Mouse (Mus musculus) layer of hippocampus, postnatal 36 days (tissue): ENCODE results near the gene Fbxl16. TPM values are rescaled to one million over a fixed set of nuclear protein-coding genes. Genes with fewer than 3 reads are reported as not detected.
"Not testable (repeated sequence)": the region's sequence is repeated elsewhere in the genome, so short reads cannot be mapped to it uniquely, and the experiment has no call there.

Experiments used
- DNase-seq, 2 experiments: peaks; one replicate each; pipeline ENCODE4 v3.0.0; 2022
- total RNA-seq, 2 experiments: library from RNA; stranded (reverse); gene quantifications; 2 replicates each; pipeline ENCODE4 v1.2.3; 2021

The Fbxl16 gene
- total RNA-seq, 2 experiments from 2014 or later, result 643 to 644 TPM

DNA sequence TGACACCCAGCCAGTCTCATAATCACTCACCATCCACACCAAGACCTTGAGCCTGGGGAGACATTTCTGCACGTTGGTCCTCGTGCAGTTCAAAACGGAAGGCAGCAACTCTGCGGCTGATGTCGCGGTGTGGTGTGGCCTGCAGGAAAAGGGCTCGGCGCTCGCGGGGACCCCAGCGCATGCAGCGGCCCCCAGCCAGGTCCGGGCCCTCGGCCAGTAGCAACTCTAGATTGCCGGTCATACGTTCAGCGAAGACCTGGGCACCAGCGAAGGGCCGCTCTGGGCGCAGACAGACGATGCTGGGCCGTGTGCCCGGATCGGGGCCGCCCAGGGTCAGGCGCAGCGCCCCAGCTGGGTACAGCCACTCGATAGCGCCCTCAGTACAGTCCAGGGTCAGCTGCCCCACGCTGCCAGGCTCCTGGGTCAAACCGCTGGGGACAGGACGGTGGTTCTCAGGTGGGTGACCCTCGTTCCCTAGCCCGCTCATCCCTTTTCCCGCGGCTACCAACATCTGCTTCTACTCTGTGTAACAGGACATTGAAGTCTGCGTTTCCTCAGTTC, 12.6 kb upstream of the Fbxl16 start:
- no peak for DNase-seq

DNA sequence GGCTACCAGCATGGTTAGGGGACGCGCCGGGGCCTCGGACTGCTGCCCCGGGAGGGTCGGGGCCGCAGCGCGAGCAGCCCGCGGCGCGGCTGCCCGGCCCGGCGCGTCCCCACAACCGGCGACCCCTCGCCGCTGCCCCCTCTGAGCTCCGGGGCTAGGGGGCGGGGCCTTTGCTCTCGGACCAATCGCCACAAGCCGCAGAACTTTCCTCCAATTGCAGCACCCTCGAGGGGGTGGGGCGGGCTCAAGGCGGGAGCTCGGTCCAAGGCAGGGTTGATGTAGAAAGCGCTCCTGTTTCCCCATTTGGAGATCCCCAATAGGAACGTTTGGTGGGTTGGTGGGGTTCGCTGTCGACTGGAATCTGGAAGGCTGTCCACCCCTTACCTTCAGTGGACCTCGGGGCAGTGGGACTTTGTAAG, 11.9 kb upstream of the Fbxl16 start, which contains the start of gene Metrn:
Gene Metrn, minus strand, starts transcription at position 186 of the 419 bp plus-strand sequence.
- DNase-seq, result peak; percentile 65 to 73

DNA sequence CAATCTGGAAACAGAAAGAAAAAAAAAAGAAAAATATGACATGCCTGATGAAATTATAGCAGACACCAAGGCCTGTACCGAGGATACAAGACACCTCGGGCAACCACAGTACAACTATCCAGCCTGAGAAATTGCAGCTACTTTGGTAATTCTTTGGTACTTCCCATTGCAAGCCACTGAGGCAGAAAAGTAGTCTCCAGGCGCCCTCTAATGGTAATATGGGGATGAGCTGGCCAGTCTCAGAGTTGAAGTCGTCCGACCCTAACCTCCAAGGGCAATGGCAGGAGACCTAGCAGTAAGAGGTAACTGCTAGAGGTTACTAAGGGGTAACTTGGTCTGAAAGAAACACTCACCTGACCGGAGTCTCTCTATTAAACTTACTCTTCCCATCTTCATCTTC, 7.9 kb upstream of the Fbxl16 start:
- peak in 1 of 2 experiments; percentile 66 for DNase-seq

DNA sequence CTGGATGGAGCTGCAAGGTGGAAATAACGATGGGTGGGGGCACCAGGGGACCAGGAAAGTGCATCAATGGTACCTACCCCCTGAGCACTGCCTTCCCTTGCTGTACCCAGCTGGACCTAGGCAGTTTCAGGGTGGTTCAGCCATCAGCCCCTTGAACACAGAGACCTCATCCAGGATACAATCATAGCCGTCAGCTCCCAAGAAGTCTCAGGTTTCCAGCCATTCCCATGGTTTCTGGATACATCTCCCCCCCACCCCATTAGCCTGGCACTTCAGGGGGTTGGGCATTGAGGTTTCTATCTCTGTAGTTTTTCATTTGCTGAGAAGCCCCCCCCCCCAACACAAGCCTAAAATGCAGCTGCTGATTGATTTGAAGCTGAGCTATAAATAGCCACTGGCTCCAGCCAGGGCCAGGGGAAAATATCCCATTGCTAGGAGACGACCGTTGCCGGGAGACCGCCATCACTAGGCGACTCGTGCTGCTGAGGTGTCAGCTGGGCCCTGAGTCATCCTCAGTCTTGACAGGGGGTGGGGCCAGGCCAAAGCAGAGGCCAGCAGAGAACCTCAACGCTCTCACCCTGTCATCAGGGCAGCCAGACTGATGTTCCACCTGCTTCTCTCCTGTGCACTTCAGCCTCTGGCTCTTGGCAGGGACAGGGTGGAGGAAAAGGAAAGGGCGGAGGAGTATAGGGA, 5.9 kb upstream of the Fbxl16 start:
- peak; percentile 83 to 87 for DNase-seq

DNA sequence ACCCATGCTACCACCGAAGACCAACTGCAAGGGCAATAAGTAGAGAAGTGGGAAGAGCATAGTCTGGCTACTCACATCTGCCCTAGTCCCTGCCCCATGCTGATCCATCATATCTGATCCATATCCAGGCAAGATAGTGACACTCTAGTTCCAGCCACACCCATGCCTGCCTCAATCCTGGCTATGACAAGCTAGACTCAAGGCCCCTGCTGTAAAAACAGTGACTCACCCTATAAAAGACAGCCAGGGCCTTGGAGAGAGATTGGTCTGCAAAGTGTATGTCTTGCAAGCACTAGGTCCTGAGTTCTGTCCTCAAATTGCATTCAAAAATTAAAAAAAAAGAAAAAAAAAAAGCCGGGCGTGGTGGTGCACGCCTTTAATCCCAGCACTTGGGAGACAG, 2.4 kb upstream of the Fbxl16 start:
- no peak for DNase-seq

DNA sequence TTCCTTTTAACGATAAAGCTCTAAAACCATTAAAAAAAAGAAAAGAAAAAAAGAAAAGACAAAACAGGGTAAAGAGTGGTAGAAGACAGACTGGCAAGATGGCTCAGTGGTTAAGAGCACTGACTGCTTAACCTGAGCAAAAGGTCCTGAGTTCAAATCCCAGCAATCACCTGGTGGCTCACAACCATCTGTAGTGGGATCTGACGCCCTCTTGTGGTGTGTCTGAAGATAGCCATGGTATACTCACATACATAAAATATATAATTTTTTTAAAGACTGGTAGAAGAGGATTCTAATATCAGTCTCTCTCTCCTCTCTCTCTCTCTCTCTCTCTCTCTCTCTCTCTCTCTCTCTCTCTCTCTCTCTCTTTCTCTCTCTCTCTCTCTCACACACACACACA, 1.4 kb upstream of the Fbxl16 start:
- DNase-seq, result not testable (repeated sequence)

DNA sequence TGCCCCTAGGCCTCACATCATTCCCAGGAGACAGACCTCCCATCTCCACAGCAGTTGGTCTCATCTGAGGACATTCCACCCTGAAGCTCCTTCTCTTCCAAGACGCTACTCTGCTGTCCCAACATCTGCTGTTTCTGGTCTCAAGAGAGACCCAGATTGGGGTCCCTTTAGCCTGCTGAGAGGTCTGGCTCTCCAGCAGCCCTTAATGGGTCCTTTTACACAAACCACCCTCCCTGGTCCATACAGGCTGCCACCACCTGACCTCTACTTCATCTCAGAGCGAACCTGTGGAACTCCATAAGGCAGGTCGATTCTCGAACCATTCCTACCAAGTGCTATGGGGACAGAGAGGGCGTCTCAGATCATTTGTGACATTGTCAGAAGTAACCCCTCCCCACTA, 857 bp upstream of the Fbxl16 start:
- DNase-seq, result no peak

DNA sequence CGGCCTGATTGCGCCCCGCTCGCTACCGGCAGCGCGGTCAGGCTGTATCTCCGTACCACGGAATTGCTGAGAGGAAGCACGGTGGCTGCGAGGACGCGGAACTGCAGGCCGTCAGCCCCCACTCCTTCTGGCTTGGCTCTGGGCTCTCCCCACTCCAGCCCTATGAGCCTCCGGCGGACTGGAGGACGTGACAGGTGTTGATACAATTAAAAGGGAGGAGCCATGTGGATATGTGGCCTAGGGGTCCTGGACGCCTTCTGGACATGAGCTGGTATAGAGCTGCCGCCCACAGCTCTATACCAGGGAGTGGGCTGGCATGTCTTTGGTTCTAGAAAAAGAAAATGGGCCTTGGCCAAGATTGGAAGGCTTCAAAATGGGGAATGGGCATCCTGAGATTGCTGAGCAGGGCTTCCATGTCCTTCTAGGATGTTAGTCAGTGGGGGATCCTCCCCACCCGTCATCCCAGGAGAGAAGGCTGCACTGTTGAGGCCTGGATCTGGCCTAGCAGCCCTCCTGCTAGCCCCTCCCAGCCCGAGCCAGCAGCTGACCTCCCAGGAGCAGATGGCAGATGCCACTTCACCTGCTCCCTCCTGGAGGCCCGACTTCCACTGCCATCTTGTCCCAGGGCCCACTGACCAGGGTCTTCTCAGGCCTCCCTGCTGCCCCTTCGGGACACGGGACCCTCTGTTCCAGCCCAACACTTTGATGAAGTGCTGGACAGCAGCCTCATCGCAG, 888 bp downstream of the Fbxl16 start:
- peak in 1 of 2 experiments; percentile 62 for DNase-seq

DNA sequence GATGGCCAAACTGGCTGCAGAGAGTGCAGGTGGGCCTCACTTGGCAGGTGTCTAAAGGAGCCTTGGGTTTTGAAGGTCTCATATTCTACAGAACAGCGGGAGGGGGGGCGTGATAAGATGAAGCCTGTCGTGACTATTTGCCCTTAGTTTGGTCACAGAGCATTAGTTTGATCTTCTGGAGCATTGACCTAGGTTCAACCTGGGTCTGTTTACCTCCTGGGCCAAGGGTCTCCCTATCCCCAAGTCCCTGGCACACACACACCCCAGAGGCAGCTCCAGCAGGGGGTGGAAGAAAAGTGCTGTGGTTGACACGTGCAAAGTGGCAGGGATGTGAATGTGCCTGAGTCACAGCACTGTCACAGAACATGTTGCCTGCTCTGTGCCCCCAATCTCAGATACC, 2.0 kb downstream of the Fbxl16 start:
- DNase-seq, result no peak

DNA sequence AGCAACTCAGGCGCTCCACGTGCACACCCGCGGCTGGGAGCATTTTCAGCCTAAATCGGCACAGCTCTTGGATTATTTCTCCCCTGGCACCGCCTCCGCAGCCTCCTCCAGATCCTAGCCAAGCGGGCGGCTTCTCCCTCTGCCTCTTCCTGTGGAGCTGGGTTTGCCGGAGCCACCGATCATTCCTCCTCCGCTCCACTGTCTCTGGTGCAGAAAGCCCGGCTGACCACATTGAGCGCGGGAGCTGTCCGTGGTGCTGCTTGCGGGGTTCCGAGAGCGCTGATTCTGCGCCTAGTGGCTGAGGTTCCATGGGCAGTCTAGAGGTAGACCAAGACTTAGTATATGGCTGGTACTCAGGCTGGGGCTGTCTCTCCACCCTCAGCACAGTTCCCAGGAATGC, 4.6 kb downstream of the Fbxl16 start:
- DNase-seq, result peak; percentile 80 to 85

DNA sequence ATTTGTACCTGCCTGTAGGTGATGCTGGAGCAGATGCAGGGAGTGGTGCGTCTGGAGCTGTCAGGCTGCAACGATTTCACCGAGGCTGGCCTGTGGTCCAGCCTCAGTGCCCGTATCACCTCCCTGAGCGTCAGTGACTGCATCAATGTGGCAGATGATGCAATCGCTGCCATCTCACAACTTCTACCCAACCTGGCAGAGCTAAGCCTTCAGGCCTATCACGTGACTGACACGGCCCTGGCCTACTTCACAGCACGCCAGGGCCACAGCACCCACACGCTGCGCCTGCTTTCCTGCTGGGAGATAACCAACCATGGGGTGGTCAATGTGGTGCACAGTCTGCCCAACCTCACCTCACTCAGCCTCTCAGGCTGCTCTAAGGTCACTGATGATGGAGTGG, 8.8 kb downstream of the Fbxl16 start:
- DNase-seq, result no peak

DNA sequence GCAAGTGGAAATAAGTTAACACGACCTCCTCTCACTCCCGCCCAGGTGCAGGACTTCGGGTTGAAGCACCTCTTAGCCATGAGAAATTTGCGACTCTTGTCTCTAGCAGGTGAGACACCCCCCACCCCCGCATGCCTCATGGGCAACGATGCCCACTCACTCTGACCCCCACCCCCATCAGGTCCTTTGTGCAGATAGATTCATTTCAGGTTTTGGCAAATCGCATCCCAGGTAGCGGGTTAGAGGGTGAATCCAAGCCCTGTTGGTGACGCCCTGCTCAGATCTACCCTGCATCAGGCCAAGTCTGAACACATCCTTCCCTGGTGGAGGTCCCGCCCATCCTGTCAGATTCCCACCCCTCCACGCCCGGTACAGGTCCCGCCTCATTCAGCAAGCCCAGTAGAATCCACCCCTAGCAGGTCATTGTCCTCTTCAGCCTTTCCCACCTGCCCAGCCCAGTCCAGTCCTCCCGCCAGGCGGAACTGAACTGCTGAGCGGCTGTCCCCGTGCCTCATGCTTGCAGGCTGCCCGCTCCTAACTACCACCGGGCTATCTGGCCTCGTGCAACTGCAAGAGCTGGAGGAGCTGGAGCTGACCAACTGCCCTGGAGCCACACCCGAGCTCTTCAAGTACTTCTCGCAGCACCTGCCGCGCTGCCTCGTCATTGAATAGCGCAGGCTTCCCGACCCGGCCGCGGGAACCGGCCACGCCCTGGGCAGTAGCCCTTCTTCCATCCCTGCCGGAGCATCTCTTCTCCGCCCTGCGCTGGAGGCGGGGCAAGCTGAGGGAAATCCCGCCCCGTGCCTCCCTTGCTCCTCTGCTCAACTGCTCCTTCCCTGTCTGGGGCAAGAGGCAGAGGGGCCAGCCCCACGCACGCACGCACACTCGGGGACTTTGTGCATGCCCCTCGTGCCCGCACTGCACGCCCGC, 10.2 kb downstream of the Fbxl16 start:
- DNase-seq, result no peak

DNA sequence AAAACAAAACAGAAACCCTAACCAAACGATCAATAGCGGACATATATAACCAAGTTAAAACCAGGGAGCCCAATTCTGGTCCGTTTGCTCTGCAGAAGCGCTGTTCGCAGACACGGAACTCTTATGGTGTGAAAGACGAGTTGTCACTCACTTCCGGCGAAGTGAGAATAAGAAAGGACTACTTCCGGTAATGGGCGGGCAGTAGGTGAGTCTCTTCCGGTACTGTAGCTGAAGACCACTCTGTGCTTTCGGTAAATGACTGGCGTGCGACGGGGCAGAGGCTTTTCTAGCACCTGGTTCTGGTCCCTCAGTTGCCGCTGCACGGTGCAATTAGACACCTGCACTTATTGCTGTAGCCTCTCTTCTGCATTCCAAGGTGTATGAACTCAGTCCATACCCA, 14.6 kb downstream of the Fbxl16 start, which contains the start of gene Wdr24:
Gene Wdr24, plus strand, starts transcription at position 176 of the 400 bp plus-strand sequence.
- peak; percentile 74 to 83 for DNase-seq

DNA sequence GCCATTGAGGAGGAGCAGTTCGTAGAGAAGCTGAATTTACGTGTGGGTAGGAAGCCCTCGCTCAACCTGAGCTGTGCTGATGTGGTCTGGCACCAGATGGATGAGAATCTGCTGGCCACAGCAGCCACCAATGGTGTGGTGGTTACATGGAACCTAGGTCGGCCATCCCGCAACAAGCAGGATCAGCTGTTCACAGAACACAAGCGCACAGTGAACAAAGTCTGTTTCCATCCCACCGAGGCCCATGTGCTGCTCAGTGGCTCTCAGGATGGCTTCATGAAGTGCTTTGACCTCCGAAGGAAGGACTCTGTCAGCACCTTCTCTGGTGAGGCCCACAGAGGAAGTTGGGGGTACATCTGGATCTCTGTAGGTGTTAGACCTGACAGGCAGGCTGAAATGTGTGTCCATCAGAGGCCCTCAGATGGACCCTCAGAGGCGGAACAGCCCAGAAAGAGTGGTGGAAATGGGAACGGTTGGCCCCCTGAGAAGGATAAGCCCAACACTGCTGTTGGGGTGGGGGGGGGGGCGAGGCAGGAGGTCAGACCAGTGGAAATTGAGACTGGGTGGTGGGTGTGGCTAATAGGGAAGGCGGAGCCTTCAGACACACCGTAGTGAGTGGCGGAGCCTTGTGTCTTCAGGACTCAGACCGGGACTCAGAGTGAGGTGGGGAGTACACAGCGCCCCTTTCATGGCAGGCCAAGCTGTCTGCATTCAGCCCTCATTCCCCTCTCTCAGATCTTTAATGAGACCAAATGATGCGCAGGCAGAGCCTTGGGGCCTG, 15.7 kb downstream of the Fbxl16 start:
- DNase-seq, result no peak

DNA sequence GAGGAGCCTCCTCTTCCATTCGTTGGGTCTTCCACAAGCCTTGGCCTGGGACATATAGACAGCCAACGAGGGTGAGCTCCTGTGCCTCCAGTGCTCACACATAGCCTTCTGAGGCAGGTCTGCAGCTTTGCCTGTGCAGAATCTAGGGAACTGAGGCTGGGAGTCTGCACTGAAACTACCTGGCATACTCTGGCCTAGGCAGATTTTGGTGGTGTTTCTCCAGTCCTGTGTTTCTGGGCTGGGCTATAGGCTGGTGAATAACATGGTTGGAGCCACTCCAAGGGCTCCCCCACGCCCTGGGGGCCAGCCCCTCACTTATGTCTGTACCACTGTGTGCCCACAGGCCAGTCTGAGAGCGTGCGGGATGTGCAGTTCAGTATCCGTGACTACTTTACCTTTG, 16.4 kb downstream of the Fbxl16 start:
- no peak for DNase-seq

DNA sequence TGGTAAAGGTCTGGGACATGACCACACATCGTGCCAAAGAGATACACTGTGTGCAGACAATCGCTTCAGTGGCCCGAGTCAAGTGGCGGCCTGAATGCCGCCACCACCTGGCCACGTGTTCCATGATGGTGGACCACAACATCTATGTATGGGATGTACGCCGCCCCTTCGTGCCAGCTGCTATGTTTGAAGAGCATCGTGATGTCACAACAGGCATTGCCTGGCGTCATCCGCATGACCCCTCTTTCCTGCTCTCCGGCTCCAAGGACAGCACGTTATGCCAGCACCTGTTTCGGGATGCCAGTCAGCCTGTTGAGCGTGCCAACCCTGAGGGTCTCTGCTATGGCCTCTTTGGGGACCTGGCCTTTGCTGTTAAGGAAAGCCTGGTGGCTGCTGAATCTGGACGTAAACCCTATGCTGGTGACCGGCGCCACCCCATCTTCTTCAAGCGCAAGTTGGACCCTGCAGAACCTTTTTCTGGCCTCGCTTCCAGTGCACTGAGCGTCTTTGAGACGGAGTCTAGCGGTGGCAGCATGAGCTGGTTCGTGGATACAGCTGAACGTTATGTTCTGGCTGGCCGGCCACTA, 17.2 kb downstream of the Fbxl16 start:
- DNase-seq, result no peak

DNA sequence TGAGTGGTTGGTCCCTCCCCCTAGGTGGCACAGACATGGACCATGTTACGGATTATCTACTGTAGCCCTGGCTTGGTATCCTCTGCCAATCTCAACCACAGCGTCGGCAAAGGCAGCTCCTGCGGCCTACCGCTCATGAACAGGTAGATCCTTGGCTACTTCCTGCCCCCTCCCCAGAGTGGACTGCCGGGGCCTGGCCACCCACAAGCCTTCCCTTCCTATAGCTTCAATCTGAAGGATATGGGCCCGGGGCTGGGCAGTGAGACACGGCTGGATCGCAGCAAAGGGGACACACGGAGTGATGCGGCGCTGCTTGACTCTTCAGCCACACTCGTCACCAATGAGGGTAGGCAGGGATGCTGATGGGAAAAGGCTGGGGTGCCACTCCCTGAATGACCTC, 18.1 kb downstream of the Fbxl16 start:
- no peak for DNase-seq

DNA sequence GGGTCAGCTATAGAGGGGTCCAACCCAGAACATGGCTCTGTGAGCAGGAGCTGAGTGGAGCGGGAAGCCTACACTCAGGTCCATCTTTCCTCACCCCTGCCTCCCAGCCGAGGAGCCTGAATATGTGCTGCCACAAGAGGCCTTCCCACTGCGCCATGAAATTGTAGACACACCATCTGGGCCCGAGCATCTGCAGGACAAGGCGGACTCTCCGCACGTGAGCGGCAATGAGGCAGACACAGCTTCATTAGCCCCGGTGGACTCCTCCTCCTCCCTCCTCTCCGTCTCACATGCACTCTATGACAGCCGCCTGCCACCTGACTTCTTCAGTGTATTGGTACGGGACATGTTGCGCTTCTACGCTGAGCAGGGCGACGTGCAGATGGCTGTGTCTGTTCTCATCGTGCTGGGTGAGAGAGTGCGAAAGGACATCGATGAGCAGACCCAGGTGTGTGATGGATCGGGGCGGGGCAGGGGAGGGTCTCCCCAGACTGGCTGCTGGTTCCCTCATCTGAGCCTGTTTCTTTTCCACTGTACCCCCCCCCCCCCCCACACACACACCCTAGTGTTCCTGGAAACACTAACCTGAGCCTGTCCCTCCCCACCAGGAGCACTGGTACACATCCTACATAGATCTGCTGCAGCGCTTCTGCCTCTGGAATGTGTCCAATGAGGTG, 18.8 kb downstream of the Fbxl16 start:
- no peak for DNase-seq

DNA sequence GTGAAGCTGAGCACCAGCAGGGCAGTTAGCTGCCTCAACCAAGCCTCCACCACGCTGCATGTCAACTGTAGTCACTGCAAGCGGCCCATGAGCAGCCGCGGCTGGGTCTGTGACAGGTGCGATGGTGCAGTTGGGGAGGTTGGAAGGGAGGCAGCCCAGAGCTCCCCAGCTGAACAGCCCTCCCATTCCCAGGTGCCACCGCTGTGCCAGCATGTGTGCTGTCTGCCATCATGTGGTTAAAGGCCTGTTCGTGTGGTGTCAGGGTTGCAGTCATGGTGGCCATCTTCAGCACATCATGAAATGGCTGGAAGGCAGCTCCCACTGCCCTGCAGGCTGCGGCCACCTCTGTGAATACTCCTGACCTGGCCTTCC, 19.3 kb downstream of the Fbxl16 start:
- DNase-seq, result no peak

DNA sequence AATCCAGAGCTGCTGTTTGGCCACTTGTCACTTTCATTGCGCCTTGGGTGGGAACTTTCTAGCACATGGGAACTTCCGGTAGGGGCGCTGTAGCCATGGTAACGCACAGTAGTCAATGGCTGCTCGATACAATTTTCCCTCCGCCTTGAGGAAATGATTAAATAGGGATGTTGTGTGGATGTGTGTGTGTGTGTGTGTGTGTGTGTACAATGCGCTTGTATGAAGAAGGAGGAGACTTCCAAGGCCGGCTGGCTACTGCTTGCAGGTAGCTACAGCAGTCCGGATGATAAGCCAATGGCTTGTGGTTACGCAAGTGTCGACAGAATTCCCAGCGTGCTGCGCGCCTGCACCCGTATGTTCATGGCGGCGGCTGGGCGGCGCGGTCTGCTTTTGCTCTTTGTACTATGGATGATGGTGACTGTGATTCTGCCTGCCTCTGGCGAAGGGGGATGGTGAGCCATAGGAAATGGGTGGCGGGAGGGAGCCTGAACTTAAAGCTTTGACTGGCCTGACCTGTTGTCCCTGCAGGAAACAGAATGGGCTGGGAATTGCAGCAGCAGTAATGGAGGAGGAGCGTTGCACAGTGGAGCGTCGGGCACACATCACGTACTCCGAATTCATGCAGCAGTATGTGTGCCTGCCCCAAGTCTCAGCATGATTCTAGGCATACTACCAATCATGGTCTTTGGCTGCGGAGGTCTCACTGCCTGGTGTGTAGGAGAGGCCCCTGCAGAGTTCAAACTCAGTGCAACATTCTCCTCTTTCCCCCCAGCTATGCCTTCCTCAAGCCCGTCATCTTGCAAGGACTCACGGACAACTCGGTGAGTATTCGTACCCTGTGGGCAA, 20.1 kb downstream of the Fbxl16 start, which contains the start of gene Jmjd8:
Gene Jmjd8, plus strand, starts transcription at position 156 of the 846 bp plus-strand sequence.
- peak; percentile 85 for DNase-seq
